Mouse (Mus musculus) heart, embryonic 15.5 days (tissue): ENCODE results near the gene Nisch. TPM values are rescaled to one million over a fixed set of nuclear protein-coding genes. Genes with fewer than 3 reads are reported as not detected.

Experiments used
- ATAC-seq: fragments of 200-750 bp; cut with Nextera tagmentation; replicated peaks from 2 replicates; pipeline ENCODE4 v1.8.0; 2017; ENCODE audit warnings: low read depth, moderate TSS enrichment; ENCODE audit not compliant: insufficient number of reproducible peaks, insufficient read depth, low FRiP score
- H3K27ac ChIP-seq: fragments of 300-500 bp; sonication (generic); 2 replicates; pipeline ENCODE4 v1.5.1; 2015; ENCODE audit warnings: mild to moderate bottlenecking, inconsistent platforms
- H3K27me3 ChIP-seq: fragments of 300-500 bp; sonication (generic); 2 replicates; pipeline ENCODE4 v1.6.1; 2015; ENCODE audit warnings: inconsistent platforms
- H3K36me3 ChIP-seq: fragments of 300-500 bp; sonication (generic); 2 replicates; pipeline ENCODE4 v1.6.1; 2015; ENCODE audit warnings: mild to moderate bottlenecking, inconsistent platforms
- H3K4me1 ChIP-seq: fragments of 300-500 bp; sonication (generic); replicated peaks from 2 replicates; pipeline ENCODE4 v1.6.1; 2015; ENCODE audit warnings: inconsistent platforms
- H3K4me2 ChIP-seq: fragments of 300-500 bp; sonication (generic); 2 replicates; pipeline ENCODE4 v1.6.1; 2015; ENCODE audit warnings: inconsistent platforms, mild to moderate bottlenecking, moderate library complexity
- H3K4me3 ChIP-seq: fragments of 300-500 bp; sonication (generic); 2 replicates; pipeline ENCODE4 v1.5.1; 2015; ENCODE audit warnings: mild to moderate bottlenecking, inconsistent platforms
- H3K9ac ChIP-seq: fragments of 300-500 bp; sonication (generic); 2 replicates; pipeline ENCODE4 v1.6.1; 2015; ENCODE audit warnings: mild to moderate bottlenecking, inconsistent platforms
- H3K9me3 ChIP-seq: fragments of 300-500 bp; sonication (generic); replicated peaks from 2 replicates; pipeline ENCODE4 v1.6.1; 2016; ENCODE audit warnings: inconsistent platforms
- WGBS: fragments of 180-500 bp; shearing (Covaris S2); methylation state at CpG from one replicate; pipeline ENCODE4 v1.1.7; 2015; ENCODE audit warnings: mixed read lengths; 5-methylcytosine and 5-hydroxymethylcytosine counted together
- polyA plus RNA-seq: library from polyadenylated mRNA; unstranded; fragments of >200 nt; fragmentation: Nextera tagmentation; extraction: Ambion mirVana; gene quantifications from 2 replicates; pipeline ENCODE4 v1.2.1, GENCODE M21; 2015

Nisch gene
- polyA plus RNA-seq, 1 experiment from 2014 or later, result 287 TPM

- ATAC-seq, result no peak
- H3K27me3 ChIP-seq, result no peaks in the 10 kb centered on the region
- peak overlapping the region; percentile 61 for H3K27ac ChIP-seq
- no peaks in the 10 kb centered on the region for H3K9me3 ChIP-seq
- 45% methylated on average over 4 of the region's 4 CpGs for WGBS
- peaks cover 65% of the 10 kb centered on the region for H3K4me1 ChIP-seq
- no peak overlapping the region for H3K9ac ChIP-seq
- peaks cover 99% of the 10 kb centered on the region for H3K36me3 ChIP-seq
- H3K4me2 ChIP-seq, result no peak overlapping the region
- no peak overlapping the region for H3K4me3 ChIP-seq
Measured at GRCm38 (mm10) chr14:31186656-31187055, 30.1 kb downstream of the Nisch start.

DNA sequence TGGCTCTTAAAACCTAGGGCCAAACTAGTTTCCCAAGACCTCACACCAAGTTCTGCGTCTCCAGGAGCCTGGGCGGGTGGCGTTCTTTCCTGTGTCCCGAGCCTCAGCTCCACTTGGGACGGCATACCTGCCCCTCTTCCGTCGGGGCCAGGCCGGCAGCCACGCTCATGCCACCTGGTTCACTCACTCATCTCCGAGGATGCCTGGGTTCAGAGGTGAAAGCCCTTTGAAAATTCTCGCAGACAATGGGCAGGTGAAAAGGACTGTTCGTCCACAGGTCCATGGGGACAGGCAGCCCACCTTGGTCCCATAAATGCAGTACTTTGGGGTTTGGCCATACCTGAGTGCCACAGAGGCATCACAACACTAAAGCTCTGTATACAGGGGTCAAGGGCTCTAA is 32.6 kb downstream of the Nisch start:
- no peak overlapping the region for H3K4me2 ChIP-seq
- peaks cover 99% of the 10 kb centered on the region for H3K36me3 ChIP-seq
- no peaks in the 10 kb centered on the region for H3K27me3 ChIP-seq
- H3K9me3 ChIP-seq, result no peaks in the 10 kb centered on the region
- H3K27ac ChIP-seq, result 0 out of 2 replicates have a peak overlapping the region, but pooled peaks have one; percentile 17
- WGBS, result 86% methylated on average over 12 of the region's 12 CpGs
- H3K9ac ChIP-seq, result no peak overlapping the region
- ATAC-seq, result no peak
- H3K4me1 ChIP-seq, result peaks cover 51% of the 10 kb centered on the region
- no peak overlapping the region for H3K4me3 ChIP-seq

- 84% methylated on average over 5 of the region's 5 CpGs for WGBS
- Histone ChIP-seq H3K4me2 (no peak overlapping the region), H3K9me3 (no peaks in the 10 kb centered on the region), H3K27ac (peak overlapping the region; percentile 50; the same call in 1 of the 2 replicates), H3K4me3 (no peak overlapping the region), H3K4me1 (peaks cover 45% of the 10 kb centered on the region), H3K9ac (no peak overlapping the region), H3K36me3 (peaks cover 99% of the 10 kb centered on the region), H3K27me3 (no peaks in the 10 kb centered on the region)
- no peak for ATAC-seq
Measured at GRCm38 (mm10) chr14:31183541-31183940, 33.2 kb downstream of the Nisch start.

- Histone ChIP-seq H3K27ac (peak overlapping the region; percentile 50), H3K4me1 (peaks cover 41% of the 10 kb centered on the region), H3K9ac (no peak overlapping the region), H3K9me3 (no peaks in the 10 kb centered on the region), H3K36me3 (peaks cover 98% of the 10 kb centered on the region), H3K4me3 (no peak overlapping the region), H3K27me3 (no peaks in the 10 kb centered on the region), H3K4me2 (no peak overlapping the region)
- peak; percentile 25; the same call in 1 of the 2 replicates for ATAC-seq
- 61% methylated on average over 2 of the region's 2 CpGs for WGBS
Measured at GRCm38 (mm10) chr14:31182786-31183290, 33.9 kb downstream of the Nisch start.

DNA sequence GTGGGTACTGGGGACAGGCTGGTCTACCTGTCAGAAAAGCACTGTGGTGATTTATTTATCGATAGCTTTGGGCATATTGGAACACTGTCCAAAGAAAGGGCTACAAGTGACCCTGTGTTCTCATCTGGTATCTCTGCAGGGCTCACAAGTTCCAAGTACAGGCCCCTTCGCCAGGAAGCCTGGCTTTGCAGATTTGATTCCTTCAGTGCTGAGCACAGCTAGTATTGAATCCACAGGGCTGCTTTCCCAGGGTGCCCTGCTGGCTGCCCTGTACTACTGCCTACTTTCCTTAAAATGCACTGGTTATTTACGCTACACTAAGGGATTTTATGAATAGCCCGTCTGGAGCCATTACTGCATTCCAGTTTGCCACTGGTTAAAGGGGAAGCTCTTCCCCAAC is 35.2 kb downstream of the Nisch start:
- Histone ChIP-seq H3K4me2 (no peak overlapping the region), H3K27me3 (no peaks in the 10 kb centered on the region), H3K4me1 (peaks cover 28% of the 10 kb centered on the region), H3K27ac (peak overlapping the region; percentile 15; the same call in 1 of the 2 replicates), H3K9me3 (no peaks in the 10 kb centered on the region), H3K36me3 (peaks cover 98% of the 10 kb centered on the region), H3K9ac (no peak overlapping the region), H3K4me3 (no peak overlapping the region)
- WGBS, result 76% methylated on average over 4 of the region's 4 CpGs
- no peak for ATAC-seq

GRCm38 (mm10) chr14:31179677-31180365 is 36.9 kb downstream of the Nisch start:
- H3K4me3 ChIP-seq, result no peak overlapping the region
- WGBS, result 64% methylated on average over 12 of the region's 12 CpGs
- H3K4me2 ChIP-seq, result no peak overlapping the region
- peaks cover 25% of the 10 kb centered on the region for H3K4me1 ChIP-seq
- no peak overlapping the region for H3K9ac ChIP-seq
- H3K27me3 ChIP-seq, result no peaks in the 10 kb centered on the region
- H3K27ac ChIP-seq, result no peak overlapping the region
- H3K9me3 ChIP-seq, result no peaks in the 10 kb centered on the region
- ATAC-seq, result no peak
- peaks cover 98% of the 10 kb centered on the region for H3K36me3 ChIP-seq

DNA sequence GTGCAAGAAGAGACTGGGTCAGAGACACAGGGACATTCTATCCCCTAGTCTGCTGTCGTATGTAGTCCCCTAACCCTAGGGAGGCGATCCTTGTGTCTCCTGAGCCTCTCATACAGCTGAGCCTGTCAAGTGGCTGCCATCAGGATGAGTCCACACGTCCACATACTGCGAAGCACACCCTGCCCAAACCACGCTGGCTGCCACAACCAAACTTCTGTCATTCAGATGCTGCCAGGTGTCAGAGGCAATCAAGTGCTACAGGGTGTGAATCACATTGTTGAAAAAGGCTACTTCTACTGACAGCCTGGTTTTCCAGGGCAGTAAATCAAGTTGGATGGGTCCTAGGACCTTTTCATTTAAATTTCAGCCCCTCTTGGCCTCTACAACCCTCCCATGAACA is 39.0 kb downstream of the Nisch start:
- WGBS, result 83% methylated on average over 5 of the region's 5 CpGs

GRCm38 (mm10) chr14:31177287-31177686 is 39.5 kb downstream of the Nisch start:
- H3K4me3 ChIP-seq, result no peak overlapping the region
- H3K36me3 ChIP-seq, result peaks cover 98% of the 10 kb centered on the region
- H3K27me3 ChIP-seq, result no peaks in the 10 kb centered on the region
- H3K4me1 ChIP-seq, result peaks cover 23% of the 10 kb centered on the region
- H3K27ac ChIP-seq, result no peak overlapping the region
- H3K9me3 ChIP-seq, result no peaks in the 10 kb centered on the region
- no peak for ATAC-seq
- 77% methylated on average over 16 of the region's 16 CpGs for WGBS
- no peak overlapping the region for H3K9ac ChIP-seq
- no peak overlapping the region for H3K4me2 ChIP-seq

More for the DNA sequence above, 39.0 kb downstream of the Nisch start:
- Histone ChIP-seq H3K27ac (no peak overlapping the region), H3K9ac (no peak overlapping the region), H3K36me3 (peaks cover 98% of the 10 kb centered on the region), H3K27me3 (no peaks in the 10 kb centered on the region), H3K4me2 (no peak overlapping the region), H3K4me1 (peaks cover 23% of the 10 kb centered on the region), H3K9me3 (no peaks in the 10 kb centered on the region), H3K4me3 (no peak overlapping the region)
- ATAC-seq, result no peak

- Histone ChIP-seq H3K4me3 (no peak overlapping the region), H3K4me2 (no peak overlapping the region), H3K9me3 (no peaks in the 10 kb centered on the region), H3K36me3 (peaks cover 85% of the 10 kb centered on the region), H3K27me3 (no peaks in the 10 kb centered on the region), H3K4me1 (peaks cover 33% of the 10 kb centered on the region), H3K9ac (no peak overlapping the region), H3K27ac (peak overlapping the region; percentile 56)
- WGBS, result 79% methylated on average over 7 of the region's 7 CpGs
- no peak for ATAC-seq
Measured at GRCm38 (mm10) chr14:31173537-31173936, 43.2 kb downstream of the Nisch start.

DNA sequence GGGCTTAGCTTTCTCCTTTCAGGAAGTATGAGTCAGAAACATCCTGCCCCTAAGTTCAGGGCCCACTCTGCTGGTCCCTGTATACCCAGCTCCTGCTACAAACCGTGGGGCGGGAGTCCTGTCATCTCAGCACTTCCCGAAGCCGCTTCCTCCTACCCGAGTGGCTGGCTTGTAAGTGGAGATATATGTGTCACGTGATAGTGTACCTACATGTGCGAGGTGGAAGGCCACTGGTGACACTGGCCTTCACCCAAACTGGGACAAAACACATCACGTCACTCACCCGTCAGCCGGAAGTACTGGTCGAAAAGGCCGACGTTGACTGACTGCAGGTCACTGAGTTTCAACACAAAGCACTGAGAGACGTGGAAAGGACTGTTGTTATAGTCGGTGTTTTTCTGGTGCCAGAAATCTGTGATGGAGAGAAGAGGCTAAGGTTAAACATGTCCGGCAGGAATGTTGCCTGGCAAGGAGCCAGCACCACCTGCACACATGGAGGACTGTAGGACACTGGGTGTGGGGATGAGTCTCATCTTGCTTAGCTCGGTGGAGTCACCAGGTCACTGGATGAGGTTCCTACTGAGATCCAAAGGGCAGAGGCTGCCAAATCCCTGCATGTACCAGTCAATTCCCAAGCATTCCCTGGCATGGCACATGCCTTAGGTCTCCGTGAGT is 43.8 kb downstream of the Nisch start:
- Histone ChIP-seq H3K4me3 (no peak overlapping the region), H3K4me1 (peaks cover 34% of the 10 kb centered on the region), H3K27ac (peak overlapping the region; percentile 56), H3K9ac (no peak overlapping the region), H3K27me3 (no peaks in the 10 kb centered on the region), H3K4me2 (no peak overlapping the region), H3K9me3 (no peaks in the 10 kb centered on the region), H3K36me3 (peaks cover 81% of the 10 kb centered on the region)
- peak; percentile 37 for ATAC-seq
- WGBS, result 55% methylated on average over 18 of the region's 18 CpGs

DNA sequence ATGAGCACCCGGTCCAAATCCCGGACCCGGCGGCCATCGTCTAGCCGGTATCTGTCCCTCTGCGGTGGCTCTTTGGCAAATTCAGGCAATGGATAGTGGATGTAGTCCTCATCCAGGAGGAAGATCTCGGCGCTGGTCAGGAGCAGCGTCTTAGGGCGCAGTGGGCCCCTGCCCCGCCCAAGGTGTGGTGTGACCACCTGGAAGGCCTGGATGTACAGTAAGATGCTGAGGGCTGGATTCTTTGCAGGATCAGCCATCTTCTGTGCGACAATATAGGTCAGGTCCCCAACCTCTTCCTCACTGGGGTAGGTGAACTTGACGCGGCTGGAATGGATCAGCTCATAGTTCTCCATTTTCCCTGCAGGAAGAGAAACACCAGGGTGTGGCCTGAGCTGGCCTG is 44.9 kb downstream of the Nisch start:
- H3K27ac ChIP-seq, result 0 out of 2 replicates have a peak overlapping the region, but pooled peaks have one; percentile 56
- peaks cover 36% of the 10 kb centered on the region for H3K4me1 ChIP-seq
- no peaks in the 10 kb centered on the region for H3K9me3 ChIP-seq
- H3K36me3 ChIP-seq, result peaks cover 70% of the 10 kb centered on the region
- H3K4me2 ChIP-seq, result no peak overlapping the region
- no peaks in the 10 kb centered on the region for H3K27me3 ChIP-seq
- H3K9ac ChIP-seq, result no peak overlapping the region
- 92% methylated on average over 15 of the region's 15 CpGs for WGBS
- H3K4me3 ChIP-seq, result no peak overlapping the region
- ATAC-seq, result no peak
